Mouse (Mus musculus) bone marrow macrophage, adult 2 months (primary cell): ENCODE measurements around the gene Gpld1. TPM values are rescaled to one million over a fixed set of nuclear protein-coding genes. Genes with fewer than 3 reads are reported as not detected.
A peak's percentile ranks its signal among the peaks of the same experiment; 100 is the strongest.
"Not testable (repeated sequence)": the region's sequence is repeated elsewhere in the genome, so short reads cannot be mapped to it uniquely, and the experiment has no call there.

Experiments used
- H3K27ac ChIP-seq: 2 replicates; pipeline ENCODE4 v1.5.1; 2012; ENCODE audit warnings: low read depth, low read length; ENCODE audit not compliant: insufficient read depth
- H3K4me1 ChIP-seq: 2 replicates; pipeline ENCODE4 v1.6.1; 2012; ENCODE audit warnings: low read length; ENCODE audit not compliant: control insufficient read depth, insufficient read depth
- H3K4me3 ChIP-seq: 2 replicates; pipeline ENCODE4 v1.5.1; 2012; ENCODE audit warnings: mild to moderate bottlenecking, low read length, moderate library complexity; ENCODE audit not compliant: insufficient read depth
- CTCF ChIP-seq: IDR thresholded peaks from 2 replicates; pipeline ENCODE4 v1.5.1; 2012; ENCODE audit warnings: low read depth, mild to moderate bottlenecking, low read length, moderate library complexity
- POLR2A ChIP-seq: IDR thresholded peaks from 2 replicates; pipeline ENCODE4 v1.6.1; 2012; ENCODE audit warnings: mild to moderate bottlenecking, low read depth, low read length, borderline replicate concordance
- polyA plus RNA-seq: library from polyadenylated mRNA; stranded (reverse); fragments of >200 nt; gene quantifications from 2 replicates; pipeline ENCODE4 v1.2.4, GENCODE M21; 2012; ENCODE audit not compliant: missing spikeins, insufficient read depth, insufficient read length

The Gpld1 gene
- polyA plus RNA-seq, 1 experiment, result not detected

DNA sequence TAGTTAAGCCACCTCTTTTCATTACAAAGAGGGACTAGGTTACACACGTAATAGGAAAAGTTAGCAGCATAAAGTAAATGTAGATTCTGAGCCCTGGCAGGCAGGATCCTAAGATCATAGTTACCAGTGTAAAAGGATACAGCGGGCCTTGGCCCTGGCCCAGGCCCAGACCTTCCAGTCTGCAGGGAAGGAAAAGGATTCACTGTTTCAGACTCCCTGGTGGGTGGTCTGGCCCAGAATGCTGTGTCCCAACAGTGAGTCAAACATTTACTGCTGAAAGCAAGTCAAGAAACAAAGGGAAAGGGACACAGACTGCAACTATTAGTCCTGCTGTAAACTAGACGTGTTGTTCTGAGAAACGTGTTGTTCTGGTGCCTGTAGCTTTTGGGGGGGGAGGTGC is 2.6 kb downstream of the Gpld1 start:
- Histone ChIP-seq H3K4me1 (no peaks in the 10 kb centered on the region), H3K4me3 (no peak overlapping the region), H3K27ac (no peak overlapping the region)
- TF ChIP-seq CTCF (no peak), POLR2A (no peak)

GRCm38 (mm10) chr13:24947158-24947557 is 4.2 kb downstream of the Gpld1 start:
- Histone ChIP-seq H3K4me1 (no peaks in the 10 kb centered on the region), H3K4me3 (no peak overlapping the region), H3K27ac (no peak overlapping the region)
- TF ChIP-seq POLR2A, result no peak
- no peak for TF ChIP-seq CTCF

GRCm38 (mm10) chr13:24948870-24949269 is 5.9 kb downstream of the Gpld1 start:
- Histone ChIP-seq H3K4me3 (no peak overlapping the region), H3K4me1 (no peaks in the 10 kb centered on the region), H3K27ac (no peak overlapping the region)
- TF ChIP-seq POLR2A, result no peak
- TF ChIP-seq CTCF, result no peak

DNA sequence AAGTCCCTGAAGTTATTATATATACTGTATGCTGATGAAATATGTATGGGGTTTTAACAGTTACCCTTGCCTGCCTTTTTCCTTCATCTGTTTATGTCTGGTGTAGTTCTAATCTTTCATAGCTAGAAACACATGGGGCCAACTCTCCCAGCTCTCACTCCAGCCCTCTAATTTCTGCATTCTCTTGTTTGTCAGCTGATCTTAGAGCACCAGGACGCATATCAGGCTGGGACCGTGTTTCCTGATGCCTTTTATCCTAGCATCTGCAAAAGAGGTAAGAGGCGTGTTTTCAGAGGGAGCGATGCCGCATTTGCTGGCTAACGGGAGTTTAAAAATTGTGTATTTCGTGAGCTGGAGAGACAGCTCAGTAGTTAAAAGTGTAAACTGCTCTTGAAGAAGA is 9.7 kb downstream of the Gpld1 start:
- TF ChIP-seq CTCF (no peak), POLR2A (no peak)

DNA sequence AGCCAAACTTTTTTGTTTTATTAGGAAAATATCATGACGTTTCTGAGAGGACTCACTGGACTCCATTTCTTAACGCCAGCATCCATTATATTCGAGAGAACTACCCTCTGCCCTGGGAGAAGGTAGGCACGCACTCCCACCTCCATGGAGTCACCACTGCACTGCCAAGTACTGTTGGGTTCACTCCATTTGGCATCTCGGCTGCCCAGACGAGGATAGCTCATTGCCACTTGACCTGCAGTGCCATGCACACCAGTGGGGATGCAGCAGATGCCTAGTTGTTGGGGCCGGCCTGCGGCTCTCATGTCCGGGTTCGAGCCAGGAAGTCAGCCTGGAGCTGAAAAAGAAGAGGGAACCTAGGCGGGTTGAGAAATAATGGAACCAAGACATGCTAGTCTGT is 12.1 kb downstream of the Gpld1 start:
- Histone ChIP-seq H3K27ac (no peak overlapping the region), H3K4me3 (no peak overlapping the region), H3K4me1 (peaks cover 2% of the 10 kb centered on the region; the same call in 1 of the 2 replicates)
- TF ChIP-seq POLR2A (no peak), CTCF (no peak)

More for the DNA sequence above, 9.7 kb downstream of the Gpld1 start:
- no peaks in the 10 kb centered on the region for H3K4me1 ChIP-seq
- no peak overlapping the region for H3K27ac ChIP-seq
- H3K4me3 ChIP-seq, result no peak overlapping the region

GRCm38 (mm10) chr13:24955500-24955899 is 12.5 kb downstream of the Gpld1 start:
- no peak overlapping the region for H3K27ac ChIP-seq
- TF ChIP-seq POLR2A (no peak), CTCF (no peak)
- no peak overlapping the region for H3K4me3 ChIP-seq
- peaks cover 4% of the 10 kb centered on the region for H3K4me1 ChIP-seq

- Histone ChIP-seq H3K4me1 (peaks cover 4% of the 10 kb centered on the region), H3K27ac (no peak overlapping the region), H3K4me3 (no peak overlapping the region)
- TF ChIP-seq CTCF (no peak), POLR2A (no peak)
Observed at GRCm38 (mm10) chr13:24958671-24959070, 15.7 kb downstream of the Gpld1 start.

DNA sequence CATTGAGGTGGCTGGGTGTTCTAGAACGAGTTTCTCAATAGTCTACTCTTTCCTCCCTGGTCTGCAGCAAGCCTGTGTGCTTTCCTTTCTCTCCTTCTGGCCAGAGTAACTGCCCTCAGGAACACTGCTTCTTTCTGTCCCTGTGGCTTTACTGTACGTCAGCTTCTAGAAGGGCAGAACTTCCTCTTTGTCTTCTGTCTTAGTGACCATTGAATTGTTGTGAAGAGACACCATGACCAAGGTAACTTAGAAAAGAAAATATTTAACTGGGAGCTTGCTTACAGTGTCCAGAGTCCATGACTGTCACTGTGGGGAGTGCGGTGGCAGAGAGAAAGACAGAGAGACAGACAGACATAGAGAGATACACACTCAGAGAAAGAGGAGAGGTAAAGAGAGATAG is 17.1 kb downstream of the Gpld1 start:
- TF ChIP-seq POLR2A (no peak), CTCF (no peak)
- Histone ChIP-seq H3K4me1 (peaks cover 5% of the 10 kb centered on the region), H3K27ac (no peak overlapping the region; the same call in 1 of the 2 replicates), H3K4me3 (no peak overlapping the region)

- no peak for TF ChIP-seq CTCF
- TF ChIP-seq POLR2A, result no peak
- H3K4me3 ChIP-seq, result no peak overlapping the region
Observed at GRCm38 (mm10) chr13:24962119-24962518, 19.2 kb downstream of the Gpld1 start.

GRCm38 (mm10) chr13:24965130-24965845 is 22.3 kb downstream of the Gpld1 start:
- Histone ChIP-seq H3K4me1 (peaks cover 5% of the 10 kb centered on the region), H3K4me3 (peak overlapping the region; percentile 50), H3K27ac (no peak overlapping the region)
- TF ChIP-seq POLR2A, result no peak
- TF ChIP-seq CTCF, result no peak

More at GRCm38 (mm10) chr13:24962119-24962518, 19.2 kb downstream of the Gpld1 start:
- peaks cover 9% of the 10 kb centered on the region for H3K4me1 ChIP-seq
- no peak overlapping the region for H3K27ac ChIP-seq

DNA sequence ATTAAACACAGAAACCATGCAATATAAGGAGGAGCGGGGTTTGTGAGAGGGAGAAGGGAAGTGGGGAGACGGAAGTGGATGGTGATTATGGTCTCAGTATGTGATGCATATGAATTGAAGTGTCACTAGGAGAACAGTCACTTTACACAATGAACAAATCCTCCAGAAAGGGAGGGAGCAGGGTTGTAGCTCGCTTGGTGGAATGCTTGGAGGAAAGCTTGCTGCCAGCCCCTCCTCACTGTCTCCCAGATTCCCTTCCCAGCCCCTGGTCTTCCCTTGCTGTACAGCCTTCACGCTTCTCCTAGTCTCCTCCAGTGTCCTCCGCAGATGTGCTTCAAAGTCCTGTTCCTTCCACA is 22.9 kb downstream of the Gpld1 start:
- no peak for TF ChIP-seq POLR2A
- TF ChIP-seq CTCF, result no peak
- Histone ChIP-seq H3K27ac (no peak overlapping the region), H3K4me1 (peaks cover 5% of the 10 kb centered on the region; the same call in 1 of the 2 replicates), H3K4me3 (peak overlapping the region; percentile 50)

DNA sequence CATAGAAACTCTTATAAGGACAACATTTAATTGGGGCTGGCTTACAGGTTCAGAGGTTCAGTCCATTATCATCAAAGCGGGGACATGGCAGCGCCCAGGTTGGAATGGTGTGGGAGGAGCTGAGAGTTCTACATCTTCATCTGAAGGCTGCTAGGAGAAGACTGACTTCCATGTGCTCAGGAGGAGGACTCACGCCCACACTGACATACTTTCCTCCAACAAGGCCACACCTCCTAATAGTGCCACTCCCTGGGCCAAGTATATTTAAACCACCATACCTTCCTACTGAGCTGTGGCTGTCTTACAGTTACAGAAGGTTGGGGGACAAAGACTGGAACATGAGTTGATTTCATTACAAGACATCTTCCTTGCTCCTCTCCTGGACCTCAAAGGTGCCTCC is 28.8 kb downstream of the Gpld1 start:
- not testable (repeated sequence) for H3K4me3 ChIP-seq, H3K4me1 ChIP-seq

More for the DNA sequence above, 28.8 kb downstream of the Gpld1 start:
- not testable (repeated sequence) for H3K27ac ChIP-seq
